Mouse (Mus musculus): ENCODE data around the gene Wnt2. TPM values are rescaled to one million over a fixed set of nuclear protein-coding genes. Genes with fewer than 3 reads are reported as not detected.

The Wnt2 gene
- polyA plus RNA-seq, 1 experiment: 0.22 TPM

GRCm38 (mm10) chr6:17946456-17946855 is 83.9 kb downstream of the Wnt2 start:
- Histone ChIP-seq H3ac (ENCODE audit: control insufficient read depth, insufficient read length, low read depth) (no peak overlapping the region), H3K36me3 (ENCODE audit: control insufficient read depth, insufficient read depth) (no peaks in the 10 kb centered on the region), H3K79me3 (ENCODE audit: low read depth) (no peaks in the 10 kb centered on the region), H3K79me2 (ENCODE audit: control insufficient read depth, insufficient read depth) (no peaks in the 10 kb centered on the region), H3K27me3 (ENCODE audit: control insufficient read depth, insufficient read depth, insufficient read length) (no peaks in the 10 kb centered on the region), H3K4me3 (ENCODE audit: insufficient read depth, poor library complexity, severe bottlenecking) (no peak overlapping the region)
- TF ChIP-seq FOSL1 (IDR thresholded peaks at IDR 0.05; ENCODE audit: insufficient read depth, low read length, poor library complexity, severe bottlenecking) (no peak), CTCF (IDR thresholded peaks at IDR 0.05; ENCODE audit: control insufficient read depth, insufficient read depth, insufficient read length) (no peak), MYOD1 (IDR thresholded peaks at IDR 0.05; ENCODE audit: control insufficient read depth, insufficient read length, low read depth) (no peak), USF1 (IDR thresholded peaks at IDR 0.05; ENCODE audit: low read depth) (no peak), CEBPB (IDR thresholded peaks at IDR 0.05; ENCODE audit: low read depth) (no peak), MAX (IDR thresholded peaks at IDR 0.05) (no peak), MYOG (IDR thresholded peaks at IDR 0.05; ENCODE audit: control insufficient read depth, extremely low read depth, insufficient read length) (no peak)

GRCm38 (mm10) chr6:17943877-17944617 is 86.3 kb downstream of the Wnt2 start:
- no peaks in the 10 kb centered on the region for H3K36me3 ChIP-seq (ENCODE audit: control insufficient read depth, insufficient read depth)
- H3K79me3 ChIP-seq (ENCODE audit: low read depth): no peaks in the 10 kb centered on the region
- no peaks in the 10 kb centered on the region for H3K79me2 ChIP-seq (ENCODE audit: control insufficient read depth, insufficient read depth)
- H3ac ChIP-seq (ENCODE audit: control insufficient read depth, insufficient read length, low read depth): no peak overlapping the region
- H3K4me3 ChIP-seq (ENCODE audit: insufficient read depth, poor library complexity, severe bottlenecking): no peak overlapping the region
- H3K27me3 ChIP-seq (ENCODE audit: control insufficient read depth, insufficient read depth, insufficient read length): no peaks in the 10 kb centered on the region
- no peak for TF ChIP-seq FOSL1 (IDR thresholded peaks at IDR 0.05; ENCODE audit: insufficient read depth, low read length, poor library complexity, severe bottlenecking)
- no peak for TF ChIP-seq MYOG (IDR thresholded peaks at IDR 0.05; ENCODE audit: control insufficient read depth, extremely low read depth, insufficient read length)
- no peak for TF ChIP-seq CEBPB (IDR thresholded peaks at IDR 0.05; ENCODE audit: low read depth)
- TF ChIP-seq CTCF (IDR thresholded peaks at IDR 0.05; ENCODE audit: control insufficient read depth, insufficient read depth, insufficient read length): no peak
- no peak for TF ChIP-seq MYOD1 (IDR thresholded peaks at IDR 0.05; ENCODE audit: control insufficient read depth, insufficient read length, low read depth)
- TF ChIP-seq MAX (IDR thresholded peaks at IDR 0.05): no peak
- no peak for TF ChIP-seq USF1 (IDR thresholded peaks at IDR 0.05; ENCODE audit: low read depth)

GRCm38 (mm10) chr6:17942344-17942743 is 88.0 kb downstream of the Wnt2 start:
- H3K4me3 ChIP-seq (ENCODE audit: insufficient read depth, poor library complexity, severe bottlenecking): no peak overlapping the region
- TF ChIP-seq CEBPB (IDR thresholded peaks at IDR 0.05; ENCODE audit: low read depth): no peak
- no peak for TF ChIP-seq USF1 (IDR thresholded peaks at IDR 0.05; ENCODE audit: low read depth)
- no peak for TF ChIP-seq MYOG (IDR thresholded peaks at IDR 0.05; ENCODE audit: control insufficient read depth, extremely low read depth, insufficient read length)
- TF ChIP-seq CTCF (IDR thresholded peaks at IDR 0.05; ENCODE audit: control insufficient read depth, insufficient read depth, insufficient read length): no peak
- TF ChIP-seq FOSL1 (IDR thresholded peaks at IDR 0.05; ENCODE audit: insufficient read depth, low read length, poor library complexity, severe bottlenecking): no peak
- no peak for TF ChIP-seq MAX (IDR thresholded peaks at IDR 0.05)
- no peak for TF ChIP-seq MYOD1 (IDR thresholded peaks at IDR 0.05; ENCODE audit: control insufficient read depth, insufficient read length, low read depth)
- no peaks in the 10 kb centered on the region for H3K36me3 ChIP-seq (ENCODE audit: control insufficient read depth, insufficient read depth)
- H3K79me2 ChIP-seq (ENCODE audit: control insufficient read depth, insufficient read depth): no peaks in the 10 kb centered on the region
- H3K27me3 ChIP-seq (ENCODE audit: control insufficient read depth, insufficient read depth, insufficient read length): no peaks in the 10 kb centered on the region
- H3K79me3 ChIP-seq (ENCODE audit: low read depth): no peaks in the 10 kb centered on the region
- no peak overlapping the region for H3ac ChIP-seq (ENCODE audit: control insufficient read depth, insufficient read length, low read depth)

GRCm38 (mm10) chr6:17941916-17942315 is 88.5 kb downstream of the Wnt2 start:
- no peak overlapping the region for H3ac ChIP-seq (ENCODE audit: control insufficient read depth, insufficient read length, low read depth)
- H3K36me3 ChIP-seq (ENCODE audit: control insufficient read depth, insufficient read depth): no peaks in the 10 kb centered on the region
- H3K27me3 ChIP-seq (ENCODE audit: control insufficient read depth, insufficient read depth, insufficient read length): no peaks in the 10 kb centered on the region
- TF ChIP-seq USF1 (IDR thresholded peaks at IDR 0.05; ENCODE audit: low read depth) (no peak), CEBPB (IDR thresholded peaks at IDR 0.05; ENCODE audit: low read depth) (no peak), MYOD1 (IDR thresholded peaks at IDR 0.05; ENCODE audit: control insufficient read depth, insufficient read length, low read depth) (no peak), MAX (IDR thresholded peaks at IDR 0.05) (no peak), CTCF (IDR thresholded peaks at IDR 0.05; ENCODE audit: control insufficient read depth, insufficient read depth, insufficient read length) (no peak), FOSL1 (IDR thresholded peaks at IDR 0.05; ENCODE audit: insufficient read depth, low read length, poor library complexity, severe bottlenecking) (no peak), MYOG (IDR thresholded peaks at IDR 0.05; ENCODE audit: control insufficient read depth, extremely low read depth, insufficient read length) (no peak)
- H3K79me3 ChIP-seq (ENCODE audit: low read depth): no peaks in the 10 kb centered on the region
- H3K4me3 ChIP-seq (ENCODE audit: insufficient read depth, poor library complexity, severe bottlenecking): no peak overlapping the region
- no peaks in the 10 kb centered on the region for H3K79me2 ChIP-seq (ENCODE audit: control insufficient read depth, insufficient read depth)

Other genes starting within 250 kb of the Wnt2 start
- gene Asz1, start 78.5 kb upstream of the Wnt2 start, polyA plus RNA-seq (2012; fragmentation: generic; extraction: Trizol): not detected
- gene Cftr, start 140.1 kb upstream of the Wnt2 start, polyA plus RNA-seq (2012; fragmentation: generic; extraction: Trizol): not detected